ENCODE assay signal across 24 mouse cellular contexts in genomic region chr14:110128265-110128664, GRCm38 (mm10).
DNase-seq lines count a peak whose midpoint lies in the region; ATAC-seq and TF ChIP-seq lines count a peak whose summit lies in the region.
"Had no signal": no experiment of that assay in that cellular context is flagged by ENCODE, and none has a peak within 500 bp of the region (broad histone marks: within the 10 kb centered on the region; RNA-seq: fewer than 3 reads in every experiment).

No protein-coding gene starts in this region.

- H3K4me2 ChIP-seq in intestine, embryonic 15.5 days (replicated peaks), result no peak overlapping the region
- no peak overlapping the region for H3K4me2 ChIP-seq in intestine, postnatal 0 days (replicated peaks; ENCODE audit: low read depth)
- no peak overlapping the region for H3K4me2 ChIP-seq in lung, embryonic 14.5 days
- H3K4me2 ChIP-seq: embryonic facial prominence, embryonic 12.5 days; heart, embryonic 13.5 days; hindbrain, embryonic 15.5 days; liver, embryonic 11.5 days had no signal

- intact Hi-C loops in heart, postnatal 36 days (cut with DNase I), result no loop called here

- no peak overlapping the region for H3K4me3 ChIP-seq in intestine, embryonic 15.5 days (replicated peaks)
- no peak overlapping the region for H3K4me3 ChIP-seq in intestine, postnatal 0 days (ENCODE audit: low read depth, low read length)
- no peak overlapping the region for H3K4me3 ChIP-seq in lung, embryonic 14.5 days (ENCODE audit: low read depth, low read length)
- H3K4me3 ChIP-seq: embryonic facial prominence, embryonic 12.5 days; heart, embryonic 13.5 days; hindbrain, embryonic 15.5 days; midbrain, embryonic 10.5 days had no signal

- H3K36me3 ChIP-seq in intestine, embryonic 15.5 days, result no peaks in the 10 kb centered on the region
- H3K36me3 ChIP-seq in intestine, postnatal 0 days (ENCODE audit: control insufficient read depth, insufficient read depth), result no peaks in the 10 kb centered on the region
- H3K36me3 ChIP-seq in lung, embryonic 14.5 days (ENCODE audit: insufficient read depth), result no peaks in the 10 kb centered on the region
- H3K36me3 ChIP-seq: embryonic facial prominence, embryonic 12.5 days; heart, embryonic 13.5 days; hindbrain, embryonic 15.5 days; midbrain, embryonic 10.5 days had no signal

- no peak overlapping the region for H3K9ac ChIP-seq in intestine, embryonic 15.5 days
- no peak overlapping the region for H3K9ac ChIP-seq in intestine, postnatal 0 days (ENCODE audit: low read depth, low read length)
- H3K9ac ChIP-seq in lung, embryonic 14.5 days, result no peak overlapping the region
- H3K9ac ChIP-seq: embryonic facial prominence, embryonic 12.5 days; forebrain, postnatal 0 days; heart, embryonic 13.5 days; hindbrain, embryonic 15.5 days had no signal

- no peaks in the 10 kb centered on the region for H3K4me1 ChIP-seq in intestine, embryonic 15.5 days (replicated peaks)
- no peaks in the 10 kb centered on the region for H3K4me1 ChIP-seq in intestine, postnatal 0 days (replicated peaks; ENCODE audit: control insufficient read depth, insufficient read depth, low read length)
- H3K4me1 ChIP-seq in lung, embryonic 14.5 days (ENCODE audit: insufficient read depth), result no peaks in the 10 kb centered on the region
- H3K4me1 ChIP-seq: embryonic facial prominence, embryonic 12.5 days; heart, embryonic 13.5 days; hindbrain, embryonic 15.5 days; midbrain, embryonic 10.5 days had no signal

- TF ChIP-seq CTCF in intestine, postnatal 0 days (IDR thresholded peaks at IDR 0.05; ENCODE audit: low read depth), result no peak
- TF ChIP-seq CTCF in lung, embryonic 14.5 days (IDR thresholded peaks at IDR 0.05; ENCODE audit: low read depth), result no peak

- ATAC-seq in intestine, embryonic 15.5 days, result peak; percentile 45; the same call in 1 of the 2 replicates
- no peak for ATAC-seq in intestine, postnatal 0 days
- ATAC-seq in lung, embryonic 14.5 days (ENCODE audit: insufficient read depth), result no peak
- ATAC-seq: forebrain, postnatal 0 days had no signal

- WGBS in intestine, embryonic 15.5 days, result 45% methylated on average over 5 of the region's 5 CpGs
- WGBS in intestine, postnatal 0 days, result 62% methylated on average over 5 of the region's 5 CpGs
- WGBS in lung, embryonic 14.5 days, result 42% methylated on average over 5 of the region's 5 CpGs

- H3K27ac ChIP-seq in intestine, embryonic 15.5 days, result no peak overlapping the region
- no peak overlapping the region for H3K27ac ChIP-seq in intestine, postnatal 0 days (ENCODE audit: low read depth, low read length)
- no peak overlapping the region for H3K27ac ChIP-seq in lung, embryonic 14.5 days (ENCODE audit: low read depth)
- H3K27ac ChIP-seq: embryonic facial prominence, embryonic 12.5 days; heart, embryonic 13.5 days; hindbrain, embryonic 15.5 days; midbrain, embryonic 10.5 days had no signal

- peak; percentile 7 for DNase-seq in lung, embryonic 14.5 days
- no peak for DNase-seq in lung, postnatal 14 days
- DNase-seq in embryo, embryonic 11 days, result peak; percentile 3
- peak; percentile 7 for DNase-seq in mesoderm, embryonic 11.5 days (ENCODE audit: low read depth, low spot score)
- no peak for DNase-seq in heart, postnatal 36 days
- DNase-seq: adrenal gland, postnatal 36 days; cerebellum, adult 18-20 months; cerebellum, postnatal 25 days; forebrain, postnatal 0 days; gastrocnemius, postnatal 10 days; heart, adult 18-20 months; heart, postnatal 4 days; kidney, adult 2 months; kidney, postnatal 25 days; lung, adult 2 months; lung, postnatal 4 days; thymus, postnatal 14 days had no signal

- H3K9me3 ChIP-seq in intestine, embryonic 15.5 days, result no peaks in the 10 kb centered on the region
- H3K9me3 ChIP-seq in intestine, postnatal 0 days (ENCODE audit: control insufficient read depth), result no peaks in the 10 kb centered on the region
- no peaks in the 10 kb centered on the region for H3K9me3 ChIP-seq in lung, embryonic 14.5 days (ENCODE audit: low read depth, low read length)
- H3K9me3 ChIP-seq: embryonic facial prominence, embryonic 12.5 days; heart, embryonic 13.5 days; hindbrain, embryonic 15.5 days; midbrain, embryonic 10.5 days had no signal

- no peaks in the 10 kb centered on the region for H3K27me3 ChIP-seq in intestine, embryonic 15.5 days (replicated peaks)
- H3K27me3 ChIP-seq in intestine, postnatal 0 days (replicated peaks; ENCODE audit: control insufficient read depth, insufficient read depth, low read length), result no peaks in the 10 kb centered on the region
- H3K27me3 ChIP-seq in lung, embryonic 14.5 days (ENCODE audit: insufficient read depth, low read length), result no peaks in the 10 kb centered on the region
- H3K27me3 ChIP-seq: embryonic facial prominence, embryonic 12.5 days; heart, embryonic 13.5 days; hindbrain, embryonic 15.5 days had no signal

Comparison
In these comparisons a context has a peak if more than half of its experiments do, and no peak if none do; other contexts are left out.
1. DNase-seq: peak in lung, embryonic 14.5 days (single experiment), embryo, embryonic 11 days (single experiment) and mesoderm, embryonic 11.5 days (single experiment); none in lung, postnatal 14 days (single experiment) and heart, postnatal 36 days (0 of 2).